Mouse (Mus musculus): Measurements from ENCODE around the gene Trpt1. TPM values are rescaled to one million over a fixed set of nuclear protein-coding genes. Genes with fewer than 3 reads are reported as not detected.

Trpt1 gene
- total RNA-seq (2021): 10 to 100 TPM; 23.0 to 25.5 TPM

DNA sequence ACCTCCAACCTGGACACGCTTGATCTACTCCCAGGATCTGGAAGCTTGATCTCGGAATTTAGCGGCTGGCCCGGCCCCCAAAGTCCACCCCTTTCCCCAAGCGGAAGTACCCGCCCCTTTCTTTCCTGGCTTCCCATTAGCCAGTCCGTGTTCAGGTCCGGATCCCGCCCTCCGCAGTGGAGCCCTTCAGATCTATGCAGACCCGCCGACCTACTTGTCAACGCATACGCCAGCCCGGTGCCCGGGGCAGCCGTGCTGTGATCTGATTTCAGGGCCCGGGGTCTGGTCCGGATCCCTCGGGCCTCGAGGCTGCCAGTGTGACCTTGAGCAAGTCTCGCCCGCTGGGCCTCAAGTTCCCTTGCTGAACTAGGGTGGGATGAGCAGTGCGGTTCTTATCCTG is at the start of gene Trpt1, which contains the start of gene Nudt22:
Trpt1 (plus strand) TSS at position 126 of the 400 bp plus-strand sequence.
Nudt22 (minus strand) TSS at position 112 of the 400 bp plus-strand sequence.
- DNase-seq: peak; percentile 88 to 89
- intact Hi-C loops (cut with DNase I): loop anchor here (5.0 kb wide), 1 partner anchor 41 kb away; the partner anchor contains the start of gene Stip1

- DNase-seq: no peak
- intact Hi-C loops (cut with DNase I): no loop called here
Measured at GRCm38 (mm10) chr19:6947742-6948141, 48.2 kb upstream of the Trpt1 start.

DNA sequence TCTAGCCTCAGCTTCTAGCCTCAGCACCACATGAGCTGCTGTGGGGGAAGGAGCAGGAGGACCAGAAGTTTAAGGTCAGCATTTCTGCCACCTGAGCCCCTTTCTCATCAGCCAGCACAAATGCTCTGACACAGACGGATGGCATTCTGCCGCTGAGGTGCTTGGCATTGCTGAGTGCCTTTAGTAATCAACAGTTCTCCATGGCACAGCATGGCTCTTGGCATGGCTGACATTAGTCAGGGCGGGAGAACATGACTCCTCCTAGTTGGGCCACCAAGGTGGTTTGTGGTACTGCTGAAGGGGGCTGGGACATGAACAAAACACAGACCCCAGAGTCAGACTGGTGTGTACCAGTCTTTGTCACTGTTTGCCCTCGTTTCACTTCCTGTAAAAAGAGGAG is 47.7 kb upstream of the Trpt1 start:
- no peak for DNase-seq
- intact Hi-C loops (cut with DNase I): no loop called here

GRCm38 (mm10) chr19:6949532-6949931 is 46.4 kb upstream of the Trpt1 start:
- DNase-seq: no peak

GRCm38 (mm10) chr19:6949951-6950350 is 46.0 kb upstream of the Trpt1 start:
- intact Hi-C loops (cut with DNase I): loop anchor here (1.0 kb wide), 1 partner anchor 8 kb away; the partner anchor contains the start of gene Gpr137
- no peak for DNase-seq

More at GRCm38 (mm10) chr19:6949532-6949931, 46.4 kb upstream of the Trpt1 start:
- intact Hi-C loops (cut with DNase I): no loop called here

DNA sequence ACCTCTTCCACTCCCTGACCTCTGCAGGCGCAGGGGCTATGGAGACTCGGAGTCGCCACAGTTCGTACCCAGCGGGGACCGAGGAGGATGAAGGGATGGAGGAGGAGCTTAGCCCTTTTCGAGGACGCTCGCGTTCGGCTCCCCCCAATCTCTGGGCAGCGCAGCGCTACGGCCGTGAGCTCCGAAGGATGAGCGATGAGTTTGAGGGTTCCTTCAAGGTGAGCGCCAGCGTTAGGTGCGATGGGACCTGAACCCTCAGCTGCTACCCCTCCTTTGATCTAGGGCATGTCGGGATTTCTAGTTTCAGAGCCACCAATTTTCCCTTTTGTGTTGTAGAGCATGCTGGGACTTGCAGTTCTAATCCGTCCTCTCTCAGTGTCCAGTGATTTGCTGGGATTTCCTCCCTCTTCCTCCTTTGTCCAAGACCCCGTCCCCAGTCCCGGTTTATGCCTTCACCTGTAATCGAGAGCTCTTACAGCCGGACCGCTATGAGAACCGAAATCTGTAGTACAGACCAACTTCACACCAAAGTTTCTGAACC is 45.2 kb upstream of the Trpt1 start:
- peak; percentile 52 to 65 for DNase-seq
- intact Hi-C loops (cut with DNase I): loop anchor here (1.0 kb wide), 1 partner anchor 8 kb away; the partner anchor contains the start of gene Gpr137

GRCm38 (mm10) chr19:6951381-6951968 is 44.5 kb upstream of the Trpt1 start:
- DNase-seq: peak; percentile 94
- intact Hi-C loops (cut with DNase I): no loop called here

DNA sequence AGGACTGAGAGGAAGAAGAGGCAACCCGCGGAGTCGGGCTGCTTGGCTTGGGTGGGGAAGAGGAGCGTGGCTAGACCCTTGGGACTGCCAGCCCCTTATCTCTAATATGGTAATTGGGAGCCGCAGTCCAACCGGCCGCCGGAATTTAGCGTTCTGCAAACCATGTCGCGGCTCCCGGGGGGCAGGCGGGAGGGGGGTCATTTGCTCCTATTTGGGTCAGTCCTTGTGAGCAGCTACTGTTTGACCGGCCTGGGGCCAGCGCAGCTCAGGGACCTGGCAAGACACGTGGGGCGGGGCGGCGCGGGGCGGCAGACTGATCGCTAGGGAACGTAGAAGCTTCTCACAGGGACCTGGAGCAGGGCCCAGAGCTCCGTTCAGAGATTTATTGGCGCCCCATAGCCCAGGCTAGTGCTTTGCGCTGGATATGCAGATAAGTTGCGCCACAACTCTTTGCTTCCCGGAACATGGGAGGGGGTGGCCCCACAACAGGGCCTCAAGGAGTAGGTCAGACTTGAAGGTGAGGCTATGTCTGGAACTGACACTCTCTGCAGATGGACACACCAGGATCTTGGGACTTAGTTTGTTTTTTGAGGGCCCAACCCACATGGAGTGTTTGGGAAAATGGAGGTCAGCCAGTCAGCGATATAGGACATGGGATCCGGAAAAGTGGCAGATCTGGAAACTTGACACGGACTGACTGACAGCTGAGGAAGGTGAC is 43.8 kb upstream of the Trpt1 start:
- intact Hi-C loops (cut with DNase I): no loop called here
- DNase-seq: peak; percentile 84 to 86

- intact Hi-C loops (cut with DNase I): loop anchor here (1.0 kb wide), 1 partner anchor 17 kb away; no protein-coding TSS in a partner anchor
- peak; percentile 56 to 60 for DNase-seq
Measured at GRCm38 (mm10) chr19:6952712-6953037, 43.3 kb upstream of the Trpt1 start.

- intact Hi-C loops (cut with DNase I): no loop called here
- DNase-seq: no peak
Measured at GRCm38 (mm10) chr19:6954046-6954445, 41.9 kb upstream of the Trpt1 start.

GRCm38 (mm10) chr19:6955424-6955823 is 40.5 kb upstream of the Trpt1 start:
- intact Hi-C loops (cut with DNase I): no loop called here
- no peak for DNase-seq

- intact Hi-C loops (cut with DNase I): no loop called here
- DNase-seq: no peak
Measured at GRCm38 (mm10) chr19:6956461-6956860, 39.5 kb upstream of the Trpt1 start.

GRCm38 (mm10) chr19:6968491-6969271 is 27.2 kb upstream of the Trpt1 start:
- no peak for DNase-seq

GRCm38 (mm10) chr19:6969291-6969664 is 26.7 kb upstream of the Trpt1 start:
- intact Hi-C loops (cut with DNase I): loop anchor here (1.0 kb wide), 2 partner anchors 16 to 45 kb away; no protein-coding TSS in a partner anchor
- no peak for DNase-seq

More at GRCm38 (mm10) chr19:6968491-6969271, 27.2 kb upstream of the Trpt1 start:
- intact Hi-C loops (cut with DNase I): loop anchor here (1.0 kb wide), 2 partner anchors 15 to 44 kb away; no protein-coding TSS in a partner anchor

- DNase-seq: peak; percentile 84 to 85
- intact Hi-C loops (cut with DNase I): loop anchor here (1.0 kb wide), 2 partner anchors 17 to 46 kb away; no protein-coding TSS in a partner anchor
Measured at GRCm38 (mm10) chr19:6969665-6970381, 26.1 kb upstream of the Trpt1 start.

- no peak for DNase-seq
- intact Hi-C loops (cut with DNase I): no loop called here
Measured at GRCm38 (mm10) chr19:6970460-6971085, 25.4 kb upstream of the Trpt1 start.

- intact Hi-C loops (cut with DNase I): no loop called here
- no peak for DNase-seq
Measured at GRCm38 (mm10) chr19:6971644-6972043, 24.3 kb upstream of the Trpt1 start.

- no peak for DNase-seq
Measured at GRCm38 (mm10) chr19:6972247-6972917, 23.5 kb upstream of the Trpt1 start.

More at GRCm38 (mm10) chr19:6972247-6972917, 23.5 kb upstream of the Trpt1 start:
- intact Hi-C loops (cut with DNase I): no loop called here

Data from heart, postnatal 36 days (tissue).